Mouse (Mus musculus) bone marrow macrophage, adult 2 months (primary cell): Measurements from ENCODE around the gene Fnip2.

Experiments used
- CTCF ChIP-seq: IDR thresholded peaks from 2 replicates; pipeline ENCODE4 v1.5.1; 2012; ENCODE audit warnings: low read depth, mild to moderate bottlenecking, low read length, moderate library complexity
- POLR2A ChIP-seq: IDR thresholded peaks from 2 replicates; pipeline ENCODE4 v1.6.1; 2012; ENCODE audit warnings: mild to moderate bottlenecking, low read depth, low read length, borderline replicate concordance

GRCm38 (mm10) chr3:79577606-79578005, 10.0 kb upstream of the Fnip2 start:
- TF ChIP-seq CTCF (no peak), POLR2A (no peak)
